Mouse (Mus musculus): ENCODE measurements at regions not wholly inside any gene's neighbourhood (a gene's known extent, or its start where the extent isn't known, plus 50 kb on each side); places are given as distances from the start of the nearest gene placed in this dataset.

- no peaks in the 10 kb centered on the region for H3K27me3 ChIP-seq (ENCODE audit: control insufficient read depth, insufficient read depth, low read length)
- H3K4me3 ChIP-seq (ENCODE audit: control insufficient read depth, low read depth, low read length), result no peak overlapping the region
- TF ChIP-seq CTCF (IDR thresholded peaks at IDR 0.05; ENCODE audit: control insufficient read depth, insufficient read depth, insufficient replicate concordance, low read depth, low read length) (no peak), POLR2A (IDR thresholded peaks at IDR 0.05; ENCODE audit: control insufficient read depth, low read depth, low read length) (no peak)
- H3K36me3 ChIP-seq (ENCODE audit: control insufficient read depth, insufficient read depth, low read length), result no peaks in the 10 kb centered on the region
- H3K27ac ChIP-seq (ENCODE audit: control insufficient read depth, insufficient read depth, low read depth, low read length), result no peak overlapping the region
- H3K4me1 ChIP-seq (ENCODE audit: control insufficient read depth, insufficient read depth, low read length), result peaks cover 8% of the 10 kb centered on the region
Measured at GRCm38 (mm10) chr4:137146326-137146725, 97.7 kb upstream of the Zbtb40 start.

GRCm38 (mm10) chr4:137142316-137142715 lies 93.7 kb upstream of the Zbtb40 start:
- TF ChIP-seq POLR2A (IDR thresholded peaks at IDR 0.05; ENCODE audit: control insufficient read depth, low read depth, low read length) (no peak), CTCF (IDR thresholded peaks at IDR 0.05; ENCODE audit: control insufficient read depth, insufficient read depth, insufficient replicate concordance, low read depth, low read length) (no peak)
- no peak overlapping the region for H3K4me3 ChIP-seq (ENCODE audit: control insufficient read depth, low read depth, low read length)
- no peak overlapping the region for H3K27ac ChIP-seq (ENCODE audit: control insufficient read depth, insufficient read depth, low read depth, low read length)
- peaks cover 8% of the 10 kb centered on the region for H3K4me1 ChIP-seq (ENCODE audit: control insufficient read depth, insufficient read depth, low read length)
- no peaks in the 10 kb centered on the region for H3K36me3 ChIP-seq (ENCODE audit: control insufficient read depth, insufficient read depth, low read length)
- no peaks in the 10 kb centered on the region for H3K27me3 ChIP-seq (ENCODE audit: control insufficient read depth, insufficient read depth, low read length)

- Histone ChIP-seq H3K27me3 (ENCODE audit: control insufficient read depth, insufficient read depth, low read length) (no peaks in the 10 kb centered on the region), H3K4me1 (ENCODE audit: control insufficient read depth, insufficient read depth, low read length) (peaks cover 8% of the 10 kb centered on the region), H3K27ac (ENCODE audit: control insufficient read depth, insufficient read depth, low read depth, low read length) (no peak overlapping the region), H3K36me3 (ENCODE audit: control insufficient read depth, insufficient read depth, low read length) (no peaks in the 10 kb centered on the region), H3K4me3 (ENCODE audit: control insufficient read depth, low read depth, low read length) (no peak overlapping the region)
- no peak for TF ChIP-seq CTCF (IDR thresholded peaks at IDR 0.05; ENCODE audit: control insufficient read depth, insufficient read depth, insufficient replicate concordance, low read depth, low read length)
- TF ChIP-seq POLR2A (IDR thresholded peaks at IDR 0.05; ENCODE audit: control insufficient read depth, low read depth, low read length), result no peak
Measured at GRCm38 (mm10) chr4:137139051-137139705, 90.6 kb upstream of the Zbtb40 start.

- no peak for TF ChIP-seq POLR2A (IDR thresholded peaks at IDR 0.05; ENCODE audit: control insufficient read depth, low read depth, low read length)
- no peak for TF ChIP-seq CTCF (IDR thresholded peaks at IDR 0.05; ENCODE audit: control insufficient read depth, insufficient read depth, insufficient replicate concordance, low read depth, low read length)
- Histone ChIP-seq H3K27me3 (ENCODE audit: control insufficient read depth, insufficient read depth, low read length) (no peaks in the 10 kb centered on the region), H3K4me1 (ENCODE audit: control insufficient read depth, insufficient read depth, low read length) (peaks cover 8% of the 10 kb centered on the region), H3K4me3 (ENCODE audit: control insufficient read depth, low read depth, low read length) (no peak overlapping the region), H3K27ac (ENCODE audit: control insufficient read depth, insufficient read depth, low read depth, low read length) (no peak overlapping the region), H3K36me3 (ENCODE audit: control insufficient read depth, insufficient read depth, low read length) (no peaks in the 10 kb centered on the region)
Measured at GRCm38 (mm10) chr4:137138127-137138526, 89.5 kb upstream of the Zbtb40 start.

GRCm38 (mm10) chr4:137136313-137136712 lies 87.7 kb upstream of the Zbtb40 start:
- Histone ChIP-seq H3K4me3 (ENCODE audit: control insufficient read depth, low read depth, low read length) (no peak overlapping the region), H3K36me3 (ENCODE audit: control insufficient read depth, insufficient read depth, low read length) (no peaks in the 10 kb centered on the region), H3K27me3 (ENCODE audit: control insufficient read depth, insufficient read depth, low read length) (no peaks in the 10 kb centered on the region), H3K27ac (ENCODE audit: control insufficient read depth, insufficient read depth, low read depth, low read length) (no peak overlapping the region), H3K4me1 (ENCODE audit: control insufficient read depth, insufficient read depth, low read length) (no peaks in the 10 kb centered on the region)
- TF ChIP-seq POLR2A (IDR thresholded peaks at IDR 0.05; ENCODE audit: control insufficient read depth, low read depth, low read length), result no peak
- no peak for TF ChIP-seq CTCF (IDR thresholded peaks at IDR 0.05; ENCODE audit: control insufficient read depth, insufficient read depth, insufficient replicate concordance, low read depth, low read length)

GRCm38 (mm10) chr4:137135792-137136191 lies 87.2 kb upstream of the Zbtb40 start:
- no peak overlapping the region for H3K27ac ChIP-seq (ENCODE audit: control insufficient read depth, insufficient read depth, low read depth, low read length)
- H3K4me1 ChIP-seq (ENCODE audit: control insufficient read depth, insufficient read depth, low read length), result no peaks in the 10 kb centered on the region
- no peak for TF ChIP-seq POLR2A (IDR thresholded peaks at IDR 0.05; ENCODE audit: control insufficient read depth, low read depth, low read length)
- no peak for TF ChIP-seq CTCF (IDR thresholded peaks at IDR 0.05; ENCODE audit: control insufficient read depth, insufficient read depth, insufficient replicate concordance, low read depth, low read length)
- no peaks in the 10 kb centered on the region for H3K27me3 ChIP-seq (ENCODE audit: control insufficient read depth, insufficient read depth, low read length)
- H3K36me3 ChIP-seq (ENCODE audit: control insufficient read depth, insufficient read depth, low read length), result no peaks in the 10 kb centered on the region
- no peak overlapping the region for H3K4me3 ChIP-seq (ENCODE audit: control insufficient read depth, low read depth, low read length)

GRCm38 (mm10) chr4:137134553-137134952 lies 86.0 kb upstream of the Zbtb40 start:
- H3K36me3 ChIP-seq (ENCODE audit: control insufficient read depth, insufficient read depth, low read length), result no peaks in the 10 kb centered on the region
- no peaks in the 10 kb centered on the region for H3K27me3 ChIP-seq (ENCODE audit: control insufficient read depth, insufficient read depth, low read length)
- no peaks in the 10 kb centered on the region for H3K4me1 ChIP-seq (ENCODE audit: control insufficient read depth, insufficient read depth, low read length)
- H3K27ac ChIP-seq (ENCODE audit: control insufficient read depth, insufficient read depth, low read depth, low read length), result no peak overlapping the region
- no peak for TF ChIP-seq CTCF (IDR thresholded peaks at IDR 0.05; ENCODE audit: control insufficient read depth, insufficient read depth, insufficient replicate concordance, low read depth, low read length)
- no peak for TF ChIP-seq POLR2A (IDR thresholded peaks at IDR 0.05; ENCODE audit: control insufficient read depth, low read depth, low read length)
- H3K4me3 ChIP-seq (ENCODE audit: control insufficient read depth, low read depth, low read length), result no peak overlapping the region

All from testis, adult 2 months (tissue).